Mouse (Mus musculus) stomach, postnatal 0 days (tissue): Measurements from ENCODE around the gene Psmc3.

Experiments used
- CTCF ChIP-seq: IDR thresholded peaks from 2 replicates; pipeline ENCODE4 v1.5.1; 2016; ENCODE audit warnings: antibody characterized with exemption, low read depth, mild to moderate bottlenecking, moderate library complexity
- EP300 ChIP-seq: optimal IDR thresholded peaks from 2 replicates; pipeline ENCODE3; 2016; ENCODE audit warnings: antibody characterized with exemption

DNA sequence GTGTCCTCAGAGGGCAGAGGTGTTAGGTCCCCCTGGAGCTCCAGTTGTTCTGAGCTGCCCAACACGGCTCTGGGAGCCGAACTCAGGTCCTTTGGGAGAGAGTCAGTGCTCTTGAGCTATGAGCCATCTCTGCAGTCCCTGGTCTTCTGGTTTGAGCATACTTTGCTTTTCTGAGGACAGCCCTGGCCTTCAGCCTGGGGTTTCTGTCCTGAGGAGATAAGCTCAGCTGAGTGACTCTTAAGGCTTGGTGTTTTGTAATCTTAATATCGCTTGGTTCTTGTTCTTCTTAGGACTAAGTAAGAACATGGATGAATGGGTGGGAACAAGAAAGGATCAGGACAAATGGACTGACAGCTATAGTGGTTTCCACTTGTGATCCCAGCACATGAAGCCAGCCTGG, 54.3 kb downstream of the Psmc3 start:
- TF ChIP-seq CTCF (no peak), EP300 (no peak)
